Mouse (Mus musculus): ENCODE measurements around the gene Mesp1. TPM values are rescaled to one million over a fixed set of nuclear protein-coding genes. Genes with fewer than 3 reads are reported as not detected.

Mesp1 gene
- not detected for polyA plus RNA-seq (2017; shearing (Covaris generic))

DNA sequence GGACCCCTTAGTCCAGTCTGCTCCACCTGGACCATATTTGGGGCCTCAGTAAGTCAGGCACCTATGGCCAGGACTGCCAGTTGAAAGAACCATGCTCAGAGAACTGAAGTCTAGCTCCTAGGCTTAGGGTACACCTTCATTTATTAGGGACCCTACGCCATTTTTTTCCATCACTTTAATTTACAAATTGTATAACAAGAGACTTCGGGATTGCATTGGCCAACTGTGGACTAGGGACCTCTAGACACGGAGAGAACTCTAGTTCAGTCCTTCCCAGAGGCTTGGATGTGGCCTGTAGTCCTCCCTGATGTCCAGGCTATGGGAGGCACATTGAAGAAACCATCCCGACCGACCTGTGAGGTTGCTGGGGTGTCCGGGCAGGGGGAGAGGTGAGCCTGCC is at the start of gene Mesp1:
Gene Mesp1 (minus strand): TSS at position 101 of the 400 bp plus-strand sequence.

DNA sequence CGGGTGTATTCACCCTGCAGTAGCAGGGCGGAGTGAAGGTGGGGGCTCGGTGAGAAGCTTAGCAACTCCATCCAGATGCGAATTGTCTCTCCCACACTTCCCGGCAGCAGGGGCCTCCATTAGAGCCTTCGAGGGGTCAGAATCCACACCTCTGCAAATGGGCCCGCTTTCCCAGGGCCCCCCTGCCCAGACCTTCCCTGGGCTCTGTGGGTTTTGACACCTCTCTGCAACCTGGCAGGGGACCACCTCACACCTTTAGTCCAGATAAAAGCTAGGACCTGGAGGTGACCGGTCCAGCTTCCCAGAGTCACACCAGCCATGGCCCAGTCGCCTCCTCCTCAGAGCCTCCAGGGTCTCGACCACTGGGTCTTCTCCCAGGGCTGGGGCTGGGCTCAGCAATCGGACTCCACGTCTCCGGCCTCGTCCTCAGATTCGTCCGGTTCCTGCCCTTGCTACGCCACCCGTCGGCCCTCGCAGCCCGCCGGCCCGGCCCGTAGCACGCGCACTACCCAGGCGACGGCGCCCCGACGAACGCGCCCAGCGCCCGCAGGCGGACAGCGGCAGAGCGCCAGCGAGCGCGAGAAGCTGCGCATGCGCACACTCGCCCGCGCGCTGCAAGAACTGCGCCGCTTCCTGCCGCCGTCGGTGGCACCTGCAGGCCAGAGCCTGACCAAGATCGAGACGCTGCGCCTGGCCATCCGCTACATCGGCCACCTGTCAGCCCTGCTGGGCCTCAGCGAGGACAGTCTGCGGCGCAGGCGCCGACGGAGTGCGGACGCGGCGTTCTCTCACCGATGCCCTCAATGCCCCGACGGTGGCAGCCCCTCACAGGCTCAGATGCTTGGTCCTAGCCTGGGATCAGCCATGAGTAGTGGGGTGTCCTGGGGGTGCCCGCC is 17.3 kb upstream of the Mesp1 start, which contains the start of gene Mesp2:
Gene Mesp2 (plus strand): TSS at position 117 of the 896 bp plus-strand sequence.

DNA sequence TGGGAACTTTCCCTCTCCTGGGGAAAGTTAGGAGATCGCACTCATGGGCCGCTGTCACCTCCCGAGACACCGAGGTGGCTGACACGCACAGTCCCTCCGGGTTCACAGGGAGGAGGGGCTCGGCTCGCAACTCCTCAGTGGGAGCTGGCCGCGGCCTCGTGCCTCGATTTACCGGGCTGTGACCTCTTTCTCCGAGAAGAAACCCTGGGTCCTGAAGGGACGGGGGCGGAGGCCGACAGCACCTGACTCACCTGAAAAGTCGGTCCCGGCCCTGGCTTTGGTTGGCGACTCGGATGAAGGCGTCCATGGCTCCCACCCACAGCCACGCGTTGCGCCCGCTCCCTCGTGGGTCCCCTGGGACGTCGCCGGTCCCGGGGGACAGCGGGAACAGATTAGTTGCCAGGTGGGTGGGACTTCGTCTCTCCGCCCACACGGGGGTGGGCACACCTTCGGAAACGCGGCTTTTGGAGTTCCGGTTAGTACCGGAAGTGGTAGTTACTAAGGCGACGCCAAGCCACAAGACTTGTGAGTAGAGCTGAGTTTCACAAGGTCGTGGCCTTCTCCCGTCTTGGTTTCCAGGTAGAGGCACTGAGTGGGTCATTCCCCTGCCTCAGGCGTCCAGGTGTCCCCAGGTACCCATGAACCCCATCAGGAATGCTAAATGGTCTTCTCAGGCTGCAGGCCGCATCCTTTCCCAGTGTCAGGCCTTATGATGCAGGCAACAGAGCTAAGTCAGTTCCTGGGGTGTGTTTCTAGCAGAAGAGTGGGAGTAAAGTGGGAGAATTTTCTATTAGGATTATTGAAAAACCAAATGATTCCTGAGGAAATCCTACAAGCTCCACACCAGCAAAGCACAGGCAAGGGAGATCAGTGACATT is 50.7 kb downstream of the Mesp1 start, which contains the start of the genes Pex11a and Wdr93:
Gene Pex11a (minus strand): TSS at position 473 of the 878 bp plus-strand sequence.
Gene Wdr93 (plus strand): TSS at position 505 of the 878 bp plus-strand sequence.

Other genes starting within 250 kb of the Mesp1 start
- gene Rhcg, start 176.1 kb downstream of the Mesp1 start, polyA plus RNA-seq (2017; shearing (Covaris generic)) = not detected
- 1.4 TPM for gene Ticrr, start 133.6 kb downstream of the Mesp1 start, polyA plus RNA-seq (2017; shearing (Covaris generic))
- gene Kif7, start 78.1 kb downstream of the Mesp1 start, polyA plus RNA-seq (2017; shearing (Covaris generic)) = 0.25 TPM
- gene Plin1, start 60.9 kb downstream of the Mesp1 start, polyA plus RNA-seq (2017; shearing (Covaris generic)) = 0.10 TPM
- gene Pex11a, start 50.7 kb downstream of the Mesp1 start, polyA plus RNA-seq (2017; shearing (Covaris generic)) = 6.7 TPM
- 0.12 TPM for gene Wdr93, start 50.6 kb downstream of the Mesp1 start, polyA plus RNA-seq (2017; shearing (Covaris generic))
- not detected for gene Mesp2, start 16.9 kb upstream of the Mesp1 start, polyA plus RNA-seq (2017; shearing (Covaris generic))
- not detected for gene Anpep, start 67.3 kb upstream of the Mesp1 start, polyA plus RNA-seq (2017; shearing (Covaris generic))
- gene Ap3s2, start 126.9 kb upstream of the Mesp1 start, polyA plus RNA-seq (2017; shearing (Covaris generic)) = 36.7 TPM
- not detected for gene Arpin, start 141.6 kb upstream of the Mesp1 start, polyA plus RNA-seq (2017; shearing (Covaris generic))
- 3.2 TPM for gene Zfp710, start 231.0 kb upstream of the Mesp1 start, polyA plus RNA-seq (2017; shearing (Covaris generic))